In genomic region chr3:73065823-73066755, GRCm38 (mm10) we compare ENCODE assay signal across 8 mouse cellular contexts. TPM values are rescaled to one million over a fixed set of nuclear protein-coding genes. Genes with fewer than 3 reads are reported as not detected.
DNase-seq lines count a peak whose midpoint lies in the region; ATAC-seq and TF ChIP-seq lines count a peak whose summit lies in the region.

No protein-coding gene starts in this region.

- H3K4me3 ChIP-seq in embryonic facial prominence, embryonic 11.5 days (ENCODE audit: low read depth, low read length): 0 out of 2 replicates have a peak overlapping the region, but pooled peaks have one; percentile 12
- peak overlapping the region; percentile 38 for H3K4me3 ChIP-seq in heart, postnatal 0 days (ENCODE audit: low read depth, low read length)
- no peak overlapping the region for H3K4me3 ChIP-seq in lung, adult 2 months (replicated peaks; ENCODE audit: extremely low read depth, low read depth, low read length)

- H3K36me3 ChIP-seq in embryonic facial prominence, embryonic 11.5 days (replicated peaks; ENCODE audit: control insufficient read depth, insufficient read depth, low read depth, low read length): no peaks in the 10 kb centered on the region
- H3K36me3 ChIP-seq in heart, postnatal 0 days (replicated peaks; ENCODE audit: control insufficient read depth, insufficient read depth, low read length): no peaks in the 10 kb centered on the region

- 11% methylated on average over 20 of the region's 20 CpGs for WGBS in embryonic facial prominence, embryonic 11.5 days
- WGBS in heart, postnatal 0 days: 12% methylated on average over 20 of the region's 20 CpGs
- WGBS in lung, adult 2 months: 12% methylated on average over 20 of the region's 20 CpGs

- H3K4me1 ChIP-seq in embryonic facial prominence, embryonic 11.5 days (ENCODE audit: control insufficient read depth, insufficient read depth, low read length): no peaks in the 10 kb centered on the region
- H3K4me1 ChIP-seq in heart, postnatal 0 days (ENCODE audit: control insufficient read depth, insufficient read depth): no peaks in the 10 kb centered on the region
- no peaks in the 10 kb centered on the region for H3K4me1 ChIP-seq in lung, adult 2 months (ENCODE audit: control insufficient read depth, insufficient read depth, low read length)

- peak overlapping the region; percentile 48 for H3K4me2 ChIP-seq in embryonic facial prominence, embryonic 11.5 days (ENCODE audit: low read depth, low read length)
- peak overlapping the region; percentile 67 for H3K4me2 ChIP-seq in heart, postnatal 0 days (ENCODE audit: low read depth, low read length)

- no peak for TF ChIP-seq POLR2A in lung, adult 2 months (IDR thresholded peaks at IDR 0.05; ENCODE audit: borderline replicate concordance, extremely low read depth, low read depth, low read length)

- H3K27me3 ChIP-seq in embryonic facial prominence, embryonic 11.5 days (ENCODE audit: control insufficient read depth, insufficient read depth, low read length): no peaks in the 10 kb centered on the region
- H3K27me3 ChIP-seq in heart, postnatal 0 days (ENCODE audit: control insufficient read depth, insufficient read depth, low read length): peaks cover 35% of the 10 kb centered on the region

- H3K9ac ChIP-seq in embryonic facial prominence, embryonic 11.5 days (replicated peaks; ENCODE audit: low read length): 0 out of 2 replicates have a peak overlapping the region, but pooled peaks have one; percentile 34
- no peak overlapping the region for H3K9ac ChIP-seq in heart, postnatal 0 days (replicated peaks; ENCODE audit: low read depth, low read length)

- TF ChIP-seq EP300 in heart, postnatal 0 days (IDR thresholded peaks at IDR 0.05; ENCODE audit: low read depth): no peak

- peak; percentile 76 for ATAC-seq in embryonic facial prominence, embryonic 11.5 days (replicated peaks; ENCODE audit: insufficient number of reproducible peaks, low FRiP score, low TSS enrichment, low read depth)
- no peak; the same call in 1 of the 2 replicates for ATAC-seq in heart, postnatal 0 days (ENCODE audit: insufficient read depth, low read depth)

- peak; percentile 29 for DNase-seq in 3T3-L1 (ENCODE audit: low read depth, low spot score)
- DNase-seq in adrenal gland, adult 2 months: peak; percentile 40
- DNase-seq in embryonic facial prominence, embryonic 11.5 days (ENCODE audit: low spot score): peak; percentile 82
- peak; percentile 39 for DNase-seq in heart, postnatal 0 days (ENCODE audit: low spot score)
- peak; percentile 31 to 78 for DNase-seq in kidney, postnatal 36 days
- DNase-seq in lung, adult 2 months: peak; percentile 44
- DNase-seq in retina, embryonic 14.5 days (ENCODE audit: low spot score): peak; percentile 89
- no peak for DNase-seq in thymus, postnatal 4 days

- no peak overlapping the region for H3K27ac ChIP-seq in embryonic facial prominence, embryonic 11.5 days (replicated peaks; ENCODE audit: low read depth, low read length)
- H3K27ac ChIP-seq in heart, postnatal 0 days (ENCODE audit: low read depth): no peak overlapping the region

- TF ChIP-seq CTCF in heart, postnatal 0 days (IDR thresholded peaks at IDR 0.05; ENCODE audit: low read depth): peak; percentile 76
- peak; percentile 50 for TF ChIP-seq CTCF in lung, adult 2 months (IDR thresholded peaks at IDR 0.05; ENCODE audit: insufficient read depth, low read length)

- H3K9me3 ChIP-seq in embryonic facial prominence, embryonic 11.5 days (replicated peaks; ENCODE audit: control insufficient read depth, low read length): no peaks in the 10 kb centered on the region
- H3K9me3 ChIP-seq in heart, postnatal 0 days (replicated peaks; ENCODE audit: control insufficient read depth, low read length): no peaks in the 10 kb centered on the region

RNA-seq across cellular contexts. Expression of gene Slitrk3, which starts 8.5 kb away (rescaled TPM):
- not detected for total RNA-seq in adrenal gland, adult 2 months (2021)
- polyA plus RNA-seq in adrenal gland, adult 2 months (2012; rRNA removed): not detected in 2 replicates
- polyA plus RNA-seq in embryonic facial prominence, embryonic 11.5 days (2014; fragmentation: Nextera tagmentation; extraction: Ambion mirVana): 0.63 TPM in 2 replicates
- 0.66 TPM in 1 of 2 replicates, not detected in the other for total RNA-seq in heart, postnatal 0 days (2014; rRNA removed; ENCODE audit: low replicate concordance)
- polyA plus RNA-seq in heart, postnatal 0 days (2015; fragmentation: Nextera tagmentation; extraction: Ambion mirVana): 0.03 TPM in 2 replicates
- 0.05 TPM in 1 of 2 replicates, not detected in the other for polyA plus RNA-seq in lung, adult 2 months (2012; rRNA removed)
